Mouse (Mus musculus) kidney, embryonic 16.5 days (tissue): Measurements from ENCODE around the gene Tmem239. TPM values are rescaled to one million over a fixed set of nuclear protein-coding genes. Genes with fewer than 3 reads are reported as not detected.

ENCODE experiments used
- ATAC-seq: fragments of 200-750 bp; cut with Nextera tagmentation; 2 replicates; pipeline ENCODE4 v1.8.0; 2017; ENCODE audit warnings: moderate TSS enrichment; ENCODE audit not compliant: low FRiP score, low TSS enrichment
- H3K27ac ChIP-seq: fragments of 300-500 bp; sonication (generic); 2 replicates; pipeline ENCODE4 v1.5.1; 2014; ENCODE audit warnings: low read length
- H3K27me3 ChIP-seq: fragments of 300-500 bp; sonication (generic); 2 replicates; pipeline ENCODE4 v1.6.1; 2014; ENCODE audit warnings: low read length, control low read depth, mixed read lengths; ENCODE audit not compliant: insufficient read depth
- H3K36me3 ChIP-seq: fragments of 300-500 bp; sonication (generic); 2 replicates; pipeline ENCODE4 v1.6.1; 2014; ENCODE audit warnings: low read length, control low read depth, mixed read lengths; ENCODE audit not compliant: insufficient read depth
- H3K4me1 ChIP-seq: fragments of 300-500 bp; sonication (generic); 2 replicates; pipeline ENCODE4 v1.6.1; 2014; ENCODE audit warnings: low read length, control low read depth, mixed read lengths; ENCODE audit not compliant: insufficient read depth
- H3K4me2 ChIP-seq: fragments of 300-500 bp; sonication (generic); replicated peaks from 2 replicates; pipeline ENCODE4 v1.6.1; 2014; ENCODE audit warnings: low read depth, low read length
- H3K4me3 ChIP-seq: fragments of 300-500 bp; sonication (generic); 2 replicates; pipeline ENCODE4 v1.5.1; 2014; ENCODE audit warnings: mild to moderate bottlenecking, low read length
- H3K9ac ChIP-seq: fragments of 300-500 bp; sonication (generic); replicated peaks from 2 replicates; pipeline ENCODE4 v1.6.1; 2014; ENCODE audit warnings: low read length
- H3K9me3 ChIP-seq: fragments of 300-500 bp; sonication (generic); 2 replicates; pipeline ENCODE4 v1.6.1; 2016; ENCODE audit warnings: low read length, control low read depth
- WGBS: fragments of 180-500 bp; shearing (Covaris S2); extraction: QIAGEN DNeasy Blood & Tissue Kit; methylation state at CpG from one replicate; pipeline ENCODE4 v1.1.7; 2014; 5-methylcytosine and 5-hydroxymethylcytosine counted together
- polyA plus RNA-seq: library from polyadenylated mRNA; unstranded; fragments of >200 nt; fragmentation: Nextera tagmentation; extraction: Ambion mirVana; gene quantifications from 2 replicates; pipeline ENCODE4 v1.2.1, GENCODE M21; 2015

Gene Tmem239
- polyA plus RNA-seq, 1 experiment from 2014 or later, result not detected

GRCm38 (mm10) chr2:130386212-130386611 is 20.1 kb upstream of the Tmem239 start:
- Histone ChIP-seq H3K4me3 (no peak overlapping the region), H3K27me3 (0 out of 2 replicates have a peak, but pooled peaks cover 4% of the 10 kb centered on the region), H3K4me2 (no peak overlapping the region), H3K27ac (no peak overlapping the region), H3K9me3 (no peaks in the 10 kb centered on the region), H3K9ac (no peak overlapping the region), H3K4me1 (no peaks in the 10 kb centered on the region), H3K36me3 (peaks cover 6% of the 10 kb centered on the region; the same call in 1 of the 2 replicates)
- no peak for ATAC-seq
- 52% methylated on average over 1 of the region's 1 CpGs for WGBS

- no peaks in the 10 kb centered on the region for H3K27me3 ChIP-seq
- H3K4me1 ChIP-seq, result no peaks in the 10 kb centered on the region
- H3K9me3 ChIP-seq, result no peaks in the 10 kb centered on the region
- no peak overlapping the region for H3K9ac ChIP-seq
- 92% methylated on average over 2 of the region's 2 CpGs for WGBS
- ATAC-seq, result no peak
- H3K36me3 ChIP-seq, result peaks cover 11% of the 10 kb centered on the region
- H3K27ac ChIP-seq, result no peak overlapping the region
- no peak overlapping the region for H3K4me3 ChIP-seq
- no peak overlapping the region for H3K4me2 ChIP-seq
Observed at GRCm38 (mm10) chr2:130388796-130389195, 17.5 kb upstream of the Tmem239 start.

- 0 out of 2 replicates have a peak, but pooled peaks have one; percentile 43 for ATAC-seq
- WGBS, result 59% methylated on average over 11 of the region's 11 CpGs
- H3K4me3 ChIP-seq, result no peak overlapping the region
Observed at GRCm38 (mm10) chr2:130390993-130391625, 15.2 kb upstream of the Tmem239 start.

DNA sequence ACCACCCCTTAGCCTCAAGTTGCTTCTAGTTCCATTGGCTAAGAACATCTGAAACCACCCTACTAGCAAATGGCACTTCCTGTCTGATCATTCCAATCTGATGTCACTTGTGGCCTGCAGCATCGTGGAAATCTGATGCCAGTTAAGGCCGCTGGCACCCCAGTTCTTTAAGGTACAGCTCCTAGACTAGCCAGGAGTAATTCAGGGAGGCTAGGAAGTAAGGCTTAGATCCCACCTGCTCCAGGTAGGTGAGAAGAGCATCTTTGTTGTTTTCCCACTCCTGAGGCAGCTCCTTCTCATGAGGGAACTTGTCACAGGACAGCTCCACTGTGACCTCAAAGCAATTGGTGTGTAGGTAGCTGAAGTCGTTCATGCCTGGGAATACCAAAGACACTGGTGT is 13.4 kb upstream of the Tmem239 start:
- Histone ChIP-seq H3K4me1 (peaks cover 13% of the 10 kb centered on the region), H3K27me3 (no peaks in the 10 kb centered on the region), H3K9me3 (no peaks in the 10 kb centered on the region), H3K36me3 (peaks cover 25% of the 10 kb centered on the region), H3K4me3 (no peak overlapping the region), H3K4me2 (no peak overlapping the region), H3K9ac (no peak overlapping the region), H3K27ac (no peak overlapping the region)
- no peak for ATAC-seq
- WGBS, result 54% methylated on average over 3 of the region's 3 CpGs

More at GRCm38 (mm10) chr2:130390993-130391625, 15.2 kb upstream of the Tmem239 start:
- no peaks in the 10 kb centered on the region for H3K9me3 ChIP-seq
- peak overlapping the region; percentile 45 for H3K27ac ChIP-seq
- H3K36me3 ChIP-seq, result peaks cover 25% of the 10 kb centered on the region
- no peak overlapping the region for H3K4me2 ChIP-seq
- H3K4me1 ChIP-seq, result 0 out of 2 replicates have a peak, but pooled peaks cover under 1% of the 10 kb centered on the region
- H3K27me3 ChIP-seq, result no peaks in the 10 kb centered on the region
- H3K9ac ChIP-seq, result 0 out of 2 replicates have a peak overlapping the region, but pooled peaks have one; percentile 8

- Histone ChIP-seq H3K4me1 (peaks cover 18% of the 10 kb centered on the region), H3K4me3 (no peak overlapping the region), H3K27me3 (no peaks in the 10 kb centered on the region), H3K4me2 (no peak overlapping the region), H3K27ac (no peak overlapping the region), H3K9me3 (no peaks in the 10 kb centered on the region), H3K9ac (no peak overlapping the region), H3K36me3 (peaks cover 22% of the 10 kb centered on the region)
- no peak for ATAC-seq
- 87% methylated on average over 11 of the region's 11 CpGs for WGBS
Observed at GRCm38 (mm10) chr2:130395696-130396095, 10.6 kb upstream of the Tmem239 start.

GRCm38 (mm10) chr2:130397186-130397985 is 8.9 kb upstream of the Tmem239 start, which contains the start of gene Cpxm1:
Gene Cpxm1, minus strand, starts transcription at chr2:130397574.
- peaks cover 18% of the 10 kb centered on the region for H3K4me1 ChIP-seq
- H3K36me3 ChIP-seq, result peaks cover 19% of the 10 kb centered on the region
- H3K9me3 ChIP-seq, result no peaks in the 10 kb centered on the region
- H3K27ac ChIP-seq, result peak within 1 kb of the TSS; percentile 79
- peak within 1 kb of the TSS; percentile 69 for H3K4me3 ChIP-seq
- peak; percentile 88 for ATAC-seq
- no peaks in the 10 kb centered on the region for H3K27me3 ChIP-seq
- H3K4me2 ChIP-seq, result peak within 1 kb of the TSS; percentile 91
- peak within 1 kb of the TSS; percentile 80 for H3K9ac ChIP-seq
- 1% methylated on average over 40 of the region's 53 CpGs for WGBS

DNA sequence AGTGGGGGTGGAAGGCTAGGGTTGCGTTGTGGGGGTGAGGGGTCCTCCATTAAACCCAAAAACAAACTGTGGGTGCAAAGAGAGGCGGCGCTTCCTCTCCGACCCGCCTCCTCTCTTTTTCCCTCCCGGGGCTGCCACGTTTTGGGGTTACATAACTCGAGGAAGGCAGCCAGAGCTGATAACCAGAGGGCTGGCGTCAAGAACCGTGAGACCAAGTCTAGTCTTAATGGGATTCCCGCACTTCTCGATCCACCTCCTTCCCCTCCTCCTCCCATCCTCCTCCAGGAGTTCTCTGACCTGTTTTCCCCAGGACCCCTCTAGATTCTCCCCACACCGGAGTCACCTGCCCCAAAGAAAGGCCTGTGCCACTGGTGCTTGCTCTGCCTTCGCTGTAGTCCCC is 8.2 kb upstream of the Tmem239 start:
- Histone ChIP-seq H3K4me1 (peaks cover 18% of the 10 kb centered on the region), H3K4me3 (peak overlapping the region; percentile 69), H3K27me3 (no peaks in the 10 kb centered on the region), H3K9ac (peak overlapping the region; percentile 80; the same call in 1 of the 2 replicates), H3K27ac (0 out of 2 replicates have a peak overlapping the region, but pooled peaks have one; percentile 79), H3K36me3 (peaks cover 19% of the 10 kb centered on the region), H3K4me2 (peak overlapping the region; percentile 91), H3K9me3 (no peaks in the 10 kb centered on the region)
- WGBS, result 13% methylated on average over 14 of the region's 14 CpGs
- no peak for ATAC-seq

- Histone ChIP-seq H3K4me1 (peaks cover 18% of the 10 kb centered on the region), H3K27ac (no peak overlapping the region), H3K4me3 (no peak overlapping the region), H3K9me3 (no peaks in the 10 kb centered on the region), H3K4me2 (no peak overlapping the region), H3K27me3 (no peaks in the 10 kb centered on the region), H3K36me3 (peaks cover 7% of the 10 kb centered on the region; the same call in 1 of the 2 replicates), H3K9ac (no peak overlapping the region)
- WGBS, result 88% methylated on average over 1 of the region's 1 CpGs
- no peak for ATAC-seq
Observed at GRCm38 (mm10) chr2:130400046-130400445, 6.2 kb upstream of the Tmem239 start.

- Histone ChIP-seq H3K4me1 (peaks cover 10% of the 10 kb centered on the region), H3K27ac (no peak overlapping the region), H3K4me3 (no peak overlapping the region), H3K9me3 (no peaks in the 10 kb centered on the region), H3K27me3 (no peaks in the 10 kb centered on the region), H3K9ac (no peak overlapping the region), H3K4me2 (no peak overlapping the region), H3K36me3 (no peaks in the 10 kb centered on the region)
- ATAC-seq, result no peak
- WGBS, result 81% methylated on average over 4 of the region's 4 CpGs
Observed at GRCm38 (mm10) chr2:130401891-130402290, 4.4 kb upstream of the Tmem239 start.
